Mouse (Mus musculus) heart, postnatal 14 days (tissue): ENCODE measurements at regions not wholly inside any gene's neighbourhood (a gene's known extent, or its start where the extent isn't known, plus 50 kb on each side); places are given as distances from the start of the nearest gene placed in this dataset.

Source experiments
- DNase-seq, 2 experiments: peaks; one replicate each; pipeline ENCODE4 v3.0.0; 2021 to 2022
- intact Hi-C: fragments of 180-260 bp; cut with DNase I; formaldehyde crosslinking; loops from one replicate; pipeline ENCODE4 v1.15.1; 2025

DNA sequence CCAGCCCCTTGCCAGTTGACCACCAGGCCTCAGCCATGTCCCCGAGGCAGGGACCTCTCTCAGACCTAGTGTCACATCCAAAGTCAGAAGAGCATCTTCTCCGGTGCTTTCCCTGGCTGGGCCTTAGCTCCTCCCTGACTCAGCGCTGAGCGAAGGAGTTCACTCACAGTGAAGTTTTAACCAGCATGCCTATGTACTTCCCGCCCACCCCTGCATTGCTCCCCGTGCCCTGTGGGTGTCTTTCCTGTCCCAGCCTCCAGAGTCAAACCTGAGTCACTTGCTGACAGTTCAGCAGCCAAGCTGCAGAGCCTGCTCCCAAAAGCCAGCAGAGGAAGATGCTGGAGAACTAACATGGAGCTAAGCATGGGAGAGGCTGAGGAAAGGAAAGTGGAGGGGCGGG lies 55.6 kb upstream of the Unc5a start:
- intact Hi-C loops = no loop called here
- no peak for DNase-seq

DNA sequence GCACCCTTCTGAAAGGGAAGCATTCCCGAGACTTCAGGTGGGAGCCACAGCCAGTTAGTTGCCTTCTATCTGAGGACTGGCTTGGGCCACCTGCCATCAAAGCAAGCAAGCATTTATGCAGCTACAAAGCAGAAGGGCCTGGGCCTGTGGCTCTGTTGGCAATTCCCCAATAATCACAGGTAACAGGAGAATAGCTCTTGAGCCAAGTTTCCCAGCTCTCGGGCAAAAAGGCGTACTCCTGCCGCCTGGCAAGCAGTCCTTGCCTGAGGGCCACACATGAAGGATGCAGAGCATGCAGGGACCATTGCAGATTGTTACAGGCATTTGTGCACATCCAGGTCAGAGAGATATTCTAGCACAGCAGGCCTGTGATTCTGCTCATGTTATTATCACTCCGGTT lies 53.2 kb upstream of the Unc5a start:
- intact Hi-C loops = no loop called here
- no peak for DNase-seq
